Mouse (Mus musculus) MEL (cell line): ENCODE data around the gene Slit1. TPM values are rescaled to one million over a fixed set of nuclear protein-coding genes. Genes with fewer than 3 reads are reported as not detected.

Experiments
- DNase-seq: peaks from one replicate; pipeline ENCODE4 v3.0.0; 2011; ENCODE audit warnings: low read depth, low spot score
- H3K27ac ChIP-seq: 2 replicates; pipeline ENCODE4 v1.5.1; 2012; ENCODE audit warnings: low read depth, mild to moderate bottlenecking, control low read depth, low read length, moderate library complexity; ENCODE audit not compliant: control insufficient read depth
- H3K27me3 ChIP-seq, 2 experiments: fragments of 150-350 bp in 1 of 2; sonication (generic) in 1 of 2; 2 replicates each; pipeline ENCODE4 v1.6.1; 2012; ENCODE audit warnings: low read length in 2 of 2, mild to moderate bottlenecking in 2 of 2, improper control_type of control experiment in 1 of 2, moderate library complexity in 1 of 2; ENCODE audit not compliant: insufficient read depth in 2 of 2, control insufficient read depth in 1 of 2
- H3K36me3 ChIP-seq, 2 experiments: 2 replicates each; pipeline ENCODE4 v1.6.1; 2012 to 2014; ENCODE audit warnings: low read length in 2 of 2, improper control_type of control experiment in 1 of 2, inconsistent platforms in 1 of 2, mild to moderate bottlenecking in 1 of 2; ENCODE audit not compliant: insufficient read depth in 2 of 2, control insufficient read depth in 1 of 2
- H3K4me1 ChIP-seq, 2 experiments: fragments of 150-350 bp in 1 of 2; sonication (generic) in 1 of 2; 2 replicates each; pipeline ENCODE4 v1.6.1; 2012; ENCODE audit warnings: low read length in 2 of 2, improper control_type of control experiment in 1 of 2, mild to moderate bottlenecking in 1 of 2; ENCODE audit not compliant: insufficient read depth in 2 of 2, control insufficient read depth in 1 of 2
- H3K4me3 ChIP-seq, 2 experiments: fragments of 150-350 bp in 1 of 2; sonication (generic) in 1 of 2; 2 replicates each; pipeline ENCODE4 v1.5.1; 2012; ENCODE audit warnings: low read depth in 2 of 2, low read length in 2 of 2, mild to moderate bottlenecking in 2 of 2, moderate library complexity in 2 of 2, control low read depth in 1 of 2, improper control_type of control experiment in 1 of 2; ENCODE audit not compliant: control insufficient read depth in 1 of 2, insufficient read depth in 1 of 2
- H3K79me2 ChIP-seq: 2 replicates; pipeline ENCODE4 v1.6.1; 2012; ENCODE audit warnings: mild to moderate bottlenecking, low read length, moderate library complexity; ENCODE audit not compliant: control insufficient read depth, poor library complexity, insufficient read depth
- H3K9ac ChIP-seq: 2 replicates; pipeline ENCODE4 v1.6.1; 2012; ENCODE audit warnings: low read depth, mild to moderate bottlenecking, control low read depth, low read length, moderate library complexity; ENCODE audit not compliant: control insufficient read depth, poor library complexity, severe bottlenecking
- H3K9me3 ChIP-seq: fragments of 150-350 bp; sonication (generic); replicated peaks from 2 replicates; pipeline ENCODE4 v1.6.1; 2012; ENCODE audit warnings: mild to moderate bottlenecking, low read length, improper control_type of control experiment, moderate library complexity; ENCODE audit not compliant: insufficient read depth
- BHLHE40 ChIP-seq: IDR thresholded peaks from 2 replicates; pipeline ENCODE4 v1.6.1; 2012; ENCODE audit warnings: low read depth, mild to moderate bottlenecking, inconsistent platforms, low read length, improper control_type of control experiment, borderline replicate concordance
- CTCF ChIP-seq, 3 experiments: IDR thresholded peaks in 2 of 3; conservative IDR thresholded peaks in 1 of 3; 2 replicates each; pipeline ENCODE4 v1.5.1; 2011 to 2012; ENCODE audit warnings: low read length in 3 of 3, low read depth in 2 of 3, mild to moderate bottlenecking in 2 of 3, improper control_type of control experiment in 1 of 3, inconsistent platforms in 1 of 3, mixed read lengths in 1 of 3, moderate library complexity in 1 of 3; ENCODE audit not compliant: control insufficient read depth in 1 of 3, insufficient read depth in 1 of 3, poor library complexity in 1 of 3, severe bottlenecking in 1 of 3
- EP300 ChIP-seq, 2 experiments: IDR thresholded peaks; 2 replicates each; pipeline ENCODE4 v1.6.1; 2011; ENCODE audit warnings: improper control_type of control experiment in 2 of 2, low read length in 2 of 2, low read depth in 1 of 2, mild to moderate bottlenecking in 1 of 2
- HCFC1 ChIP-seq: IDR thresholded peaks from 2 replicates; pipeline ENCODE4 v1.6.1; 2012; ENCODE audit warnings: low read depth, mild to moderate bottlenecking, inconsistent platforms, low read length, improper control_type of control experiment, moderate library complexity
- JUND ChIP-seq: IDR thresholded peaks from 2 replicates; pipeline ENCODE4 v1.6.1; 2011; ENCODE audit warnings: low read depth, mild to moderate bottlenecking, improper control_type of control experiment, low read length
- KAT2A ChIP-seq: conservative IDR thresholded peaks from 2 replicates; pipeline ENCODE4 v1.6.1; 2012; ENCODE audit warnings: low read depth, low read length, improper control_type of control experiment, inconsistent platforms
- MAX ChIP-seq: IDR thresholded peaks from 2 replicates; pipeline ENCODE4 v1.6.1; 2011; ENCODE audit warnings: low read length, improper control_type of control experiment
- MAZ ChIP-seq: IDR thresholded peaks from 2 replicates; pipeline ENCODE4 v1.6.1; 2012; ENCODE audit warnings: low read depth, mild to moderate bottlenecking, inconsistent platforms, low read length, improper control_type of control experiment
- MXI1 ChIP-seq: IDR thresholded peaks from 2 replicates; pipeline ENCODE4 v1.6.1; 2011; ENCODE audit warnings: mild to moderate bottlenecking, low read depth, low read length, improper control_type of control experiment
- MYC ChIP-seq: IDR thresholded peaks from 2 replicates; pipeline ENCODE4 v1.6.1; 2011; ENCODE audit warnings: low read depth, mild to moderate bottlenecking, low read length, improper control_type of control experiment, moderate library complexity
- NELFE ChIP-seq: IDR thresholded peaks from 2 replicates; pipeline ENCODE4 v1.6.1; 2011; ENCODE audit warnings: low read depth, low read length, improper control_type of control experiment
- NRF1 ChIP-seq: IDR thresholded peaks from 2 replicates; pipeline ENCODE4 v1.6.1; 2014; ENCODE audit warnings: low read depth, mild to moderate bottlenecking, inconsistent platforms, low read length, improper control_type of control experiment, moderate library complexity; ENCODE audit not compliant: poor library complexity, insufficient read depth, severe bottlenecking
- TAL1 ChIP-seq: IDR thresholded peaks from 2 replicates; pipeline ENCODE4 v1.6.1; 2012; ENCODE audit warnings: mild to moderate bottlenecking, inconsistent platforms, low read length, moderate library complexity, mixed read lengths
- ZMIZ1 ChIP-seq: IDR thresholded peaks from 2 replicates; pipeline ENCODE4 v1.6.1; 2012; ENCODE audit warnings: low read depth, mild to moderate bottlenecking, inconsistent platforms, low read length, improper control_type of control experiment, moderate library complexity
- ZNF384 ChIP-seq: IDR thresholded peaks from 2 replicates; pipeline ENCODE4 v1.6.1; 2012; ENCODE audit warnings: low read depth, mild to moderate bottlenecking, inconsistent platforms, low read length, improper control_type of control experiment
- polyA plus RNA-seq, 2 experiments: library from polyadenylated mRNA; stranded (reverse) in 1 of 2; unstranded in 1 of 2; fragments of >175 nt in 1 of 2; fragments of >200 nt in 1 of 2; gene quantifications; 2 replicates each; pipeline versions ENCODE4 v1.2.1 to v1.2.4; 2012; ENCODE audit warnings: low replicate concordance in 2 of 2, low read depth in 1 of 2; ENCODE audit not compliant: insufficient read length in 2 of 2, insufficient read depth in 1 of 2, missing spikeins in 1 of 2
- total RNA-seq: library from RNA; depleted of rRNA; stranded (reverse); fragments of 300-350 nt; gene quantifications from 2 replicates; pipeline ENCODE4 v1.2.3, GENCODE M21; 2012

The Slit1 gene
- total and polyA plus RNA-seq, 3 experiments: 0.04 TPM; not detected in 1

DNA sequence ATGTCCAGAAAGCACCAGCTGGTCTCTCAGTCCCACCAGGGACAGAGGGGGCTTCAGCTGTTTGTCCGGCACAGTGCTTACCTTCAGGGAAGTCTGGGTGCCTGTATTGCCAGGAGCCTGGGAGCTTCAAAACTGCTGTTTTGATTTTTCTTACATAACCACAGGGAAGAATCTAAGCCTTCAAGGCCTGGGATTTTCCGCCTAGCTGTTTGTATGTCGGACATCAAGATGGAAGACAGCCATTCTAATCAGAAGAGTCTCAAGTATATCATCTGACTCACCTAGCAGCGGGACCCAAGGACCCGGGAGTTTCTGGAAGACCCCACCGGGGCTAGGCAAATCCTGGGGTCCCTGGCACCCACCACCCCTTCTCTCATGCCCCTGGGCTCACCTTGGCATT is 127.2 kb downstream of the Slit1 start:
- Histone ChIP-seq H3K79me2 (no peaks in the 10 kb centered on the region), H3K9me3 (no peaks in the 10 kb centered on the region), H3K27ac (no peak overlapping the region), H3K36me3 (no peaks in the 10 kb centered on the region), H3K4me1 (no peaks in the 10 kb centered on the region), H3K27me3 (peaks cover 9 to 19% of the 10 kb centered on the region in 2 experiments), H3K9ac (no peak overlapping the region), H3K4me3 (no peak overlapping the region)
- no peak for DNase-seq
- no peak for TF ChIP-seq JUND
- TF ChIP-seq MAZ: no peak
- no peak for TF ChIP-seq MXI1
- TF ChIP-seq KAT2A: no peak

DNA sequence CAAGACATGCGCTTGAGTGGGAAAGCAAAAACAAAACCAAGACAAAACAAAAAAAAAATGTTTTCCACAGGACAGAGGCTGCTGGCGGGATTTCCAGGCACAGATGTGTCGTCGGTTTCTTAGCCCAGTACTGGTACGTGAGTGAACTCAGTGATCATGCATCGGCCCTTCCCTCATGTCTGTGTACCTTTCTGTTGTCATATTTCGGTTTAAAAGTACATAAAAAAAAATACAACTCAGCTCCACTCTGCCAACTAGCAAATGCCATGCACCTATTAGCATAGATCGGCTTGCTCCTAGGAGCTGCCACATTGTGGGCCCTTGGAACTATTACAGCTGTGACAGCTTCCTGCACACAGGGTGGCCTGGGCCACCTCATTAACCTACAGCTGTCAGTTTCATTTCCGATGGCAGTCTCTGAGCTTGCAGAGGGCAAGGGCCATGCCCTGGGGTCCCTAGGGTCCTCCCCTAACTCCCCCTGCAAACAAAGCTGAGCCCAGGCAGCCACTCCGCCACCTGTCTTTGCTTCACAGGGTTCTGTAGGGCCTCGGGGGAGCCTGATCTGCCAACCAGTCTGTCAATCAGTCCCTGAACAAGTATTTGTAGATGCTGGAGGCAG is 127.8 kb downstream of the Slit1 start:
- no peak for TF ChIP-seq ZMIZ1
- no peak for TF ChIP-seq NRF1
- TF ChIP-seq MYC: no peak
- TF ChIP-seq CTCF (IDR thresholded peaks at IDR 0.05 in 2 of 3, conservative IDR thresholded peaks at IDR 0.05 in 1 of 3; ENCODE audit: control insufficient read depth in 1 of 3, insufficient read depth in 1 of 3, low read depth in 2 of 3, low read length in 3 of 3, poor library complexity in 1 of 3, severe bottlenecking in 1 of 3): no peak
- TF ChIP-seq NELFE: no peak
- TF ChIP-seq EP300 (IDR thresholded peaks at IDR 0.05; ENCODE audit: low read depth in 1 of 2, low read length in 2 of 2): no peak
- no peak for TF ChIP-seq TAL1
- TF ChIP-seq MAX: no peak
- TF ChIP-seq HCFC1: no peak
- TF ChIP-seq BHLHE40: no peak
- TF ChIP-seq ZNF384: no peak
- Histone ChIP-seq H3K4me3 (no peak overlapping the region), H3K9ac (no peak overlapping the region), H3K9me3 (no peaks in the 10 kb centered on the region), H3K79me2 (no peaks in the 10 kb centered on the region), H3K4me1 (no peaks in the 10 kb centered on the region), H3K27me3 (peaks cover 9 to 24% of the 10 kb centered on the region in 2 experiments), H3K36me3 (no peaks in the 10 kb centered on the region), H3K27ac (no peak overlapping the region)
- DNase-seq: no peak
